Mouse (Mus musculus): ENCODE measurements at regions not wholly inside any gene's neighbourhood (a gene's known extent, or its start where the extent isn't known, plus 50 kb on each side); places are given as distances from the start of the nearest gene placed in this dataset.

DNA sequence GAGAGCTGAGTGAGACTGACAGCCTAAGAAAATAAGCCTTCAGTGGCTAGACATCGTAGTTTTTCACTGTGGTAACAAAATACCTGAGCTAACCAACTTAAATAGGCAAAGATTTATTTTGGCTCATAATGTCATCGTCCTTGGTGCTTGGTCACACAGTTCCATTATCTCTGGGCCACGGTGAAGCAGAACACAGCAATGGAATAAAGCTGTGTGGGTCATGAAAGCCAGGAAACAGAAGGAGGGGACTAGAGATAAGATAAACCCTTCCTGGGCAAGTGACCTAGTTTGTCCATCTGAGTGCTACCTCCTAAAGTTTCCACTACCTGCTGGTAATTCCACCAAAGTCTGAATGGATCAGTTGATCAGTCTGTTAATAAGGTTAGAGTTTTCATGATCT lies 134.8 kb upstream of the Gm5129 start:
- intact Hi-C loops (cut with DNase I) = no loop called here
- no peak for DNase-seq

DNA sequence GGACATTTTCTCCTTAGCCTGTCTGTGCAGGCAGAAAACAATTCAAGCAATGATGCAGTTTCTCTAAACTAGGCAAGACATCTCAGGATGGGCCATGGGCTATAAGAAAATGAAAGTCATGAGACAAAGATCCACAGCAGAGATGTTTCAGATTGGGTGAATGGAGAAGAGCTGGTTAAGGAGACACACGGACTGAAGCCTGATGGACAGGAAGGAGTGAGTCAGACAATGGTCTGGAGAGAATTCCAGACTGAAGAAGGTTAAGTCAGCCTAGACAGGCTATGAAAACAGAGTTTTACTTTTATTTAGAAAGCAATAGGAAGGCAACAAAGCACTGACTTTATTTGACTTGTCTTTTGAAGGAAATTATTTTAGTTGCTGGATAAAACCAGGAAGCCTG lies 137.5 kb upstream of the Il6 start:
- no peak for DNase-seq
- intact Hi-C loops (cut with DNase I) = no loop called here

DNA sequence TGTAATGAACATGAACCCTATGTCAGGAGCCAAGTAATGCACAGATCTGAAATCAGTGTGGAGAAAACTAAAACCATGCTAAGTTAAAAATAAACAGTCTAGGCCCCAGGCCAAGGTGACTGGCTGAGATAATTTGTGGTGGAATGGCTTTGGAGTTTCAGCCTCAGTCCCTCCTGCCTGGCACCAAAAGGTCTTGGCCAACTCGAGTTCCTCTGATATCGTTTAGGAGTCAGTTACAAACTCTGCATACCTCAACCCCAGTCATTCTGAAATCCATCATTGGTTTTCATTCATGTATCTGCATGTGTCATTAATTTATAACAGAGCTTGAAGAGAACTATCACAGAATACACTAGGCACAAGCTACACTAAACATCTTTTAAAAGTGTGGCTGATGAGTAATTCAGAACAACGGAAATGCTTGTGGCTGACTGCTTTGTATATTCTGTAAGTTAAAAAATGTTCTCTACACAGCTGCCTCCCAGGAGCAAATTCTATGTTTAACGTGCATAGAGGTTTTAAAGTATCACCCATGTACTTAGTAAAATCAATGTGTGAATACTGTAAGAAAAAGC lies 125.6 kb upstream of the Il6 start:
- intact Hi-C loops (cut with DNase I) = no loop called here
- DNase-seq = peak; percentile 56 to 71

DNA sequence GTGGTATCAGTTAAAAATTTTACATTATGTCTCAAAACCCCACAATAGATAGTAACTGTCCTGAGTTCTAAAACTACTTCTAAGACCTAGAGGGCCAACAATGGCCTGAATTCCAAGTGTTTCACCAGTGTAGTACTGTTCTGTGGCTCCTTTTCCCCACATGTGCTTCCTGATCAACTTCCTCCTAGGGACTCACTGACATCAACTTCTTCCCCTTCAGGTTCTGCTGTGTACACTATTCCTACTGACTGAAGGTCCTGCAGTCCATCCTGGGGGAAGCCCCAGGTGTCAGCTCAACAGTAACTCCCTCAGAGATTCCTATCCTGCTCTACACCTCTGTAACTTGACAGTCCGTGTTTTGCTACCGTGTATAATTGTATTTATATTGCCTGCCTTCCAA lies 120.6 kb upstream of the Il6 start:
- intact Hi-C loops (cut with DNase I) = no loop called here
- no peak for DNase-seq

DNA sequence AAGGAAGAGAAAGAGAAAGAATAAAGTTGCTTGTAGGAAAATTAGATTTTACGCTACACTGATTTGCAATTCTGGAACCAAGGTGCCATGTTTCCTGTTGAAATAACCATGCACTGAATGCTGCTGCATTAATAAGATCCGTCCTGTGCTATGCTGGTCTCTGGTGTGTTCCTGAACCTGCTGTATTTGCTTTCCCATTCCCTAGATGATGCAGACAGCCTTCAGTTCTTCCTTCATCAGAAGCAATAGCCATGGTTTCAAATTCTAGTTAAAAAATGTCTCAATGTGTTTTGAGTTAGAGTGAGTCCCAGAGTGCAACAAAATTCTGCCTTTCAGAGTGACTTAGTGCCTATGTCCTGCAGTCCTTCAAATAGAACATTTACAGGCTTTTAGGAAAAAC lies 120.1 kb upstream of the Il6 start:
- intact Hi-C loops (cut with DNase I) = no loop called here
- no peak for DNase-seq

DNA sequence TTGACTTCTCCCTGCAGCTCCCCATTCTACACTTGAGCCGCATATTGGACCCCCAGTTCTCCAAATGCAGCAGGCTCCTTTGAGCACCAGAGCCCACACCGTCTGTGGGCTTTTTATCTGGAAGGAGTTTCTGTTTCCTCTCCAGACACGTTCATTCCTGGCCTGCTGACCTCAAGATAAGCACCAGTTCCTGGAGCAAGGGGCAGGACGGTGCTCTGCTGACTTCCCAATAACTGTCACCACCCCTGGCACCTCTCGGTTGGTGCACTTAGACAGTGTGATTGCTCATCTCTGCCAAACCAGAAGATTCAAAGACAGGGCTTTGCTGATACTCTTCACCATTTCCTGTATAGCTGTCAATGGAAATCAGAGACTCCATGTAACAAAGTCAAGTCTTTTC lies 119.1 kb upstream of the Il6 start:
- DNase-seq = peak; percentile 5 to 27
- intact Hi-C loops (cut with DNase I) = no loop called here

DNA sequence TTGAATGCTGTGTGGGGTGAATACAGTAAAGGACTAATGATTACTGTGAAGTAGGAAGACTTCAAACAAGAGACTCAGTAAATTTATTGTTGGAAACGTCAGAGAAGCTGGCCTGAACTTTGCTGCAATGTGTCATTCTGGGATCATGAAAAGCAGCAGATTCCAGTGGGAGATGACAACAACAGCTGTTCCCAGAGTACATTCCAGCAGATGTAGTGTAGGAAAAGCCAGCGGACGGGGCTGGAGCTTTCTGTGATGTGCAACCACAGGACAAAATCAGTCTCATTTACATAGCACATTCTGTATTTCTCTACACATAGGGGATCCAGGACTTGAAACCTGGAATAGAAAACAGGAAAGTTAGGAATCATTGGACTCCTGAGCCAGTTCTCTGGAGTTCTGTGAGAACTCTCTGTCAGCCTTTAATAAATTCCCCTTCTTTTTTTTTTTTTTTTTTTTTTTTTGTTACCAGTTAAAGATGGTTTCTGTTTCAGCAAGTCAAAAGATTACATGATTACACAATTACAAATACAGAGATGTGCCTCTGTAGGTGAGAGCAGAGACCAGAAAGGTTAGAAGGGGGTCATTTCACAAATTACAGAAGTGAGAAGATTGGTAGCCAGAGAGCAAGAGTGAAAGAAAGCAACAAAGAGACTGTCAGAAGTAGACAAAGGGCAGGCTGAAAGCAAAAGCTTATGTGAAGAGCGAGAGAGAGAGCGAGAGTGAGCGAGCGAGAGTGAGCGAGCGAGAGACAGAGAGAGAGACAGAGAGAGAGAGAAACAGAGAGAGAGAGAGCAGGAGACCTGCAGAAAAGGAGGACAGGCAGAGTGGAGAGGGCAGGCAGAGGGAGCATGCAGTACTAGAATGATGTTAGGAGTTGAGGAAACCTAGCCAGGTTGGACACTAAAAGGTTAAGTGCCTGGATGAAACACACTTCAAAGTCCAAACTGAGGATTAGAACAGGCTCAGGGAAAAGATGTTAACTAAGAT lies 118.0 kb upstream of the Il6 start:
- DNase-seq = peak; percentile 65
- intact Hi-C loops (cut with DNase I) = loop anchor here (5.0 kb wide), 1 partner anchor 117 kb away; the partner anchor contains the start of gene Il6

DNA sequence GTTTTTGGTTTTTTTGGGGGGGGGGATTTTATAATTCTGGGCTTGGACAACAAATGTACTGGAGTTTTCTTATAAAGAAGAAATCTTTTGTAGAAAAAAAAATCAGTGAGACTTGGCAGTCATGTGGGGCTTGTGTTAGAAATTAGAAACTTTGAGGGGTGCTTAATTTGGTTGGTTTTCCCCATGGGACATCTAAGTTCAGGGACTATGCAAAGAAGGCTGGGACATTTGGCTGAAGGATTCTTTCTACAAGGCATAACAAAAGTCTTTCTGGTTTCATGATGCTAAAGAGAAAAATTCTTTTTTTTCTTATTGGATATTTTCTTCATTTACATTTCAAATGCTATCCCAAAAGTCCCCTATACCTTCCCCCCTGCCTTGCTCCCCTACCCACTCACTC lies 115.3 kb upstream of the Il6 start:
- no peak for DNase-seq
- intact Hi-C loops (cut with DNase I) = loop anchor here (5.0 kb wide), 1 partner anchor 115 kb away; the partner anchor contains the start of gene Il6

DNA sequence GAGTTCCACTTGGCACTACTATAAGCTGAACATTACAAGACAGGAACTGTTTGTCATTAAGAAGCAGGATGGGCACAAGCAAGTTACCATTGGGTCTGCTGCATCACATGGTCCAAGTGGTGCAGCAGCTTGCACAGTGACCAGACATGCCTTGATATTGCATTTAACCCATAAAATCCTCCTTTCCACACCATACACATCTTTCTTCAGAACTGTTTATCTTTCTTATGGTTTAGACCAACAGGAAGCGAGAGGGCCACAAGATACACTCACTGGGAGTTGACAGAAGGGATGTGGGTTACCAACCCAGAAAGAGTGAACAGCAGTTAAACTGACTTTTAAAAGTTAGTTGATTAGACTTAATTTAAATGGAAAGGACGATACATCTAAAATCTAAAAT lies 111.2 kb upstream of the Il6 start:
- intact Hi-C loops (cut with DNase I) = no loop called here
- DNase-seq = no peak

DNA sequence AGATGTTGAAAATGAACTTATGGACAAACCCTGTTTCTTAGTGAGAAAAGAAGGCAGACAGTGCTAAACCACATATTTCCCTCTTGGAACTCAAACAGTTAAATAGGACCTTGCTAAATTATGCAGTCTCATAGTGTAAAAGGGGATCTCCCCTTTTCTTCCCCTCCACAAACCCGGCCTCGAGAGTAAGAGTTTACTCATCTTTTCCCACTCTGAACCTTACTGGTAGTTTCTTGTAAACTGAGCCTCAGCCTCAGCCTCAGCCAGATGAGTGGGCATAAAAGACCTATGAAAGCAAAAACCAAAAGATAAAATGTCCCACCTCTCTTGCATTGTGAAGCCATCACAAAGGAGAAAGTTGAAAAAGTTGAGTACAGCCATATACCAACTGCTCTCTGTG lies 92.6 kb upstream of the Il6 start:
- intact Hi-C loops (cut with DNase I) = no loop called here
- no peak for DNase-seq

DNA sequence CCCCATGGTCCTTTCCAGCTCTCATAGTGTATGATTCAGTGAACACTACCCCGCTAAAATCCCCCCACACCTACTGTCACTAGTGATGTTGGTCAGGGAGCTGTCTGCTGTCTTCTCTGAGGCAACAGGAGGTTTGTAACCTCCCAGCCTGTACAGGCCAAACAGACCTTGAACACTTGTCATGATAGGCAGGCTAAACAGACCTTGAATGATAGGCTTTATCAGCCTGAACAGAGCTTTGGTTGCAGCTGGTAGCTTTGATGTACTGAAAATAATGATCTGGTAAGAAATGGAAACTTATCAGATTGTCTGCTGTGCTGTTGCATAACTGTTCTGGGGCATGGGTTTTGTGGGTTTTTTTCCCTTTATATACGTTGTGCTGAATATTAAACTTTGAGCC lies 87.4 kb upstream of the Il6 start:
- intact Hi-C loops (cut with DNase I) = no loop called here
- no peak for DNase-seq

DNA sequence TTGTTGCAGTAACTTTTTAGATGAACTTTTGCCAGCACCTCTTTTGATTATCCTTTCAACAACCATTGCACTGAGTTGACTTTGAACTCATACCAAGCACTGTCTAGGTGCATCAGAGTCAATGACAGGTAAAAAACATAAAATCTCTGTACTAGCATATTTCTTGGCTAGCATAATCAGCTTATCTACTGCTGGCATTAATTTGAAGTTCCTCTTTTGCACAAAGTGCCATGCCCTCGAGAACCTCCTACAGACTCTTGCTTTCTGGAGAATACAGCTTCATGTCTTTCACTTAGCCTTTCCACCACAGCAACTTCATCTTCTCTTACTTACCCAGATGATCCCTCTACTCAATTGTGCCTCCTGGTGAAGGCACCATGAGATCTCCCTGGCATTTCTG lies 85.3 kb upstream of the Il6 start:
- intact Hi-C loops (cut with DNase I) = no loop called here
- DNase-seq = no peak

DNA sequence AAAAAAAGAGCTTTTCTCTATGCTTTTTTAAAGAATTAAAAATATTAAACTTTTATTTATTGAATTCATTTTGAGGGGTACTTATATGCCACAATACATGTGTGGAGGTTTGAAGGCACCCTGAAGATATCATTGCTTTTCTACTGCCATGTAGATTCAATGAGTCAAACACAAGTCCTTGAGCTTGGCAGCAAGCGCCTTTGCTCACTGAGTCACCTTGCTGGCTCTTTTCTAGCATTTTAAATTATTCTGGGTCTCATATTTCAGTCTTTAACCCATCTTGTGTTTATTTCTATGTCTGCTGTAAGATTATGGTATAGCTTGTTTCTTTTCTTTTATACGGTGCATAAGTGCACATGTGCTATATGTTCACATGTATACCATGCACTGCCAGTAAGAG lies 83.5 kb upstream of the Il6 start:
- no peak for DNase-seq
- intact Hi-C loops (cut with DNase I) = no loop called here

DNA sequence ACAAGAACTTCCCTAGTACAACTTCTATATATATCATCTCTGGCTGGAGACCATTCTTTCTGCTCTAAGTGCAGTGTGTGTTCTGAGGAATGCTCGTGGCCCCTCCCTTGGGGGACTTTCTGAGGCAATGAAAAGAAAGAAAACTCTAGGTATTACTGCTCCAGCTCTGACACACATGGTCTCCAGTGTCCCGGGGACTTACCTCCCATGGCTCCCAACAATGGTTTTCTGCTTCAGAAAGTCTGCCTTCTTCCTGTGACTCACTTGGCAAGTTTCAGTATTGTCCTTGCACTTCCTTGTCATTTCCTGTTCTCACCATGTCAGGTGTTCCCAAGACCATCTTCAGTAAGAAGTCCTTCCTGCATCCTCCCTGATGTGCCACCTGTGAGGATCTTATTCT lies 65.7 kb upstream of the Il6 start:
- no peak for DNase-seq
- intact Hi-C loops (cut with DNase I) = no loop called here

DNA sequence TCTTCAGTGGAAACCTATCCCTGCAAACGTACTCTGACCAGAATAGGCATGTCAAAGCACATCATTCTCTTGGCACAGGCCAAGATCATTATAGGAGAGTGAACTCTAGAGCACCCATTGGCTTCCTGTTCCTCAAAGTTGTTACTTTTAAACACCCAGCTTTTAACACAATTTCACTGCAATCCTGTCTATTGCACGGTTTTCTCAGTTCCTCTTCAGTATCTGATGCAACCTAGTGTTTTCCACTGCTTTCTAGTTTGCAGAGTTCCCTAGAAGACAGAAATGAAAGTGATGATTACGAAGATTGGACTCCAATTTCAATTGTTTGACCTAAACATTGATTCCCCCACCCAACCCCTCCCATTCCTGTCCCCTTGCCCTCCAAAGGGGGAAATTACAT lies 64.8 kb upstream of the Il6 start:
- no peak for DNase-seq
- intact Hi-C loops (cut with DNase I) = no loop called here

DNA sequence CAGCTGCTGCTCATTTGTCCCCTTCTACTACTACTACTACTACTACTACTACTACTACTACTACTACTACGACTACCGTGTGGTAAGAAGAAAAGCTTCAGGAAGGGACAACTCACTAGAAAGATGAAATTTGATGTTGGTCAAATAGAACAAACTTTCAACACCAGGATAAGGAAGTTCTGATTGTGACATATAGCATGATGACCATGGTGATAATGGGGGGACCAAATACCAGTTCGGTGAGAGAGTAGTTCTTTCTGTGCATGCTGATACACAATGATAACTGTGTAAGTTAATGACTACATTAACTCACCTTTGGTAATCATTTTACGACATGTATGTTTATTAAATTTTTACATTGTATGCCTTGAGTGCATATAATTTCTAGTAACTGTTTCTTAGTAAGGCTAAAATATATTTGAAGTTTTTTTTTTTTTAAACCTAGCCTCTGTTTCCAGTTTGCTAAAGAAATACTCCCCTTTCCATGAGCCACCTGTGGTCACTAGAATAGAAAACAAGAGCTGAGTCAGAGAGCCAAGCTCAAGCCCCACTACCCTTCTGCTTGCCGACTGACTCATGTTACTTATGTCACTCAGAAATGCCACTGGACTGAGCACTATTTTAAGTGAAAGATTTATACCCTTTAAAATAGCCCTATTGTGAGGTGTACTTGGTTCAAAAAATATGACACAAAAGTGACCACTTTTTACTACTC lies 62.3 kb upstream of the Il6 start:
- no peak for DNase-seq
- intact Hi-C loops (cut with DNase I) = no loop called here

DNA sequence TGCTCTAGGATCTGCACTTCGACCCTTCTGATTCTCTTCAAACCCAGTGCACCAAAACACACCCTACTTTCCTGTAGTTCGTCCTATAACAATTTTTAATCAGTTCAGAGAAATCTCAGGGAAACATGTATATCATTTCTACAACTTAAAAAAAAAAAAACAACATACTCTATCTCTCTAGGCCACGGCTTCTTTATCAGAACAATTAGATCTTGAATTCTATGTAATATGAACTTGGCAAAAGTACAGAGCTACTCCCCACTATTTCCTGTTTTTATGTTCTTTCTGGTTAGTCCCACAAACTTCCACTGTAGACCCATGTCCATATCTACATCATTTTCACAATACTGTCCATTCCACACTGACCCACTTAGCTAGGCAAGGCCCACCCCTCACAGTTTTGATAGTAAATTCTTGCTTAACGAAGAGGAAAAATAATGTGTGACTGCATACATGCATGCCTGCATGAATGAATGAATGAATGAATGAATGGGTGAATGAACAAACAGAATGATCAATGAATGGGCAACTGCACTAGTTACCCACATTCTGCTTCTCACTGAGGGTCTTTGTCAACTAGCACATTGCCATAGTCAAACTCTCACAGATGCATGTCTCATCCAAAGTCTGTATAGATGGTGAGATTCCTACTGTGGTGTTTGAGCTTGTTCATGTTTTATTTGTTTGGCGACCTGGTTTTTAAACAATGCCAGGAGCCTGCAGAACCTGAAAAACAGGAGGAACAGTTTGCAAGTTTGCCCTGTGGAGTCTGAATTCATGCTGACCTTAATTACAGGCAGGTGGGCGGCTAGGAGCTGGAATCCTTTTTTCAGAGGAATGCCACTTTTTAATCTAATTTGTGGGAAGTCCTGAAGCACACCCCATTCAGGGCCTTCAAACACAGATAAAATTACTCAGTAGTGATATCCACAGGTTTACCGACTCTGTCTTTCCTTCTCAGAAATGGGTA lies 61.2 kb upstream of the Il6 start:
- intact Hi-C loops (cut with DNase I) = no loop called here

More for the DNA sequence above, 61.2 kb upstream of the Il6 start:
- no peak for DNase-seq
